Mouse (Mus musculus): ENCODE results near the gene Ggt6.

DNA sequence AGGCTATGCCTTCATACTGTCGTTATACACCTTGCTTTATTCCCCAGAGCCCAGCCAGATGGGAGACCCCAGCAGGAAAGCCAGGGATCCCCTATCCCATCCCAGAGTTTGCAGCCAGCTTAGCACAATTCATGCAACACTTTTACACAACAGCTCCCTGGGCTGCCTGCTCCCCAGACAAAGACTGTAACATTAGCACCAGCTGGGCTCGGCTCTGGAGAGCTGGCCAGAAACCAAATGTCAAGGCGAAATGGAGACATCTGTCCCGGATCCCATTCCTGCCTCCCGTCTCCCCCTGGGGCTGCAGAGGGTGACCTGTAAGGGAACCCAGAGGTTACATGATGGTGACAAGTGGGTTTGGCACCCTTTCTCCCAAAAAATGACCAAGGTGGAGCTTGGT, 41.7 kb upstream of the Ggt6 start:
- TF ChIP-seq CTCF (IDR thresholded peaks at IDR 0.05; ENCODE audit: borderline replicate concordance, extremely low read depth, insufficient read depth, insufficient read length): no peak
- no peak for TF ChIP-seq POLR2A (IDR thresholded peaks at IDR 0.05; ENCODE audit: borderline replicate concordance, extremely low read depth, insufficient read depth, insufficient read length, poor library complexity, severe bottlenecking)
